Mouse (Mus musculus) bone marrow, adult 2 months (tissue): ENCODE data around the gene Mab21l3. TPM values are rescaled to one million over a fixed set of nuclear protein-coding genes. Genes with fewer than 3 reads are reported as not detected.

ENCODE experiments used
- H3K27ac ChIP-seq: fragments of 200-500 bp; 2 replicates; pipeline ENCODE4 v1.5.1; 2012; ENCODE audit warnings: low read depth, mild to moderate bottlenecking, control low read depth, inconsistent platforms, low read length; ENCODE audit not compliant: control insufficient read depth, poor library complexity, insufficient read depth
- H3K4me1 ChIP-seq: fragments of 200-500 bp; 2 replicates; pipeline ENCODE4 v1.6.1; 2011; ENCODE audit warnings: low read length; ENCODE audit not compliant: control insufficient read depth, insufficient read depth
- H3K4me3 ChIP-seq: fragments of 200-500 bp; replicated peaks from 2 replicates; pipeline ENCODE3; 2011; ENCODE audit warnings: mild to moderate bottlenecking, low read depth, low read length, control low read depth; ENCODE audit not compliant: control insufficient read depth
- CTCF ChIP-seq: fragments of 200-500 bp; IDR thresholded peaks from 2 replicates; pipeline ENCODE4 v1.5.1; 2011; ENCODE audit warnings: low read length, control low read depth; ENCODE audit not compliant: control insufficient read depth, insufficient read depth
- POLR2A ChIP-seq: fragments of 200-500 bp; IDR thresholded peaks from 2 replicates; pipeline ENCODE4 v1.6.1; 2011; ENCODE audit warnings: low read depth, mild to moderate bottlenecking, control low read depth, low read length, borderline replicate concordance; ENCODE audit not compliant: control insufficient read depth
- whole genome bisulfite sequencing: fragments of 180-500 bp; shearing (Covaris S2); methylation state at CpG from one replicate; pipeline ENCODE4 v1.1.7; 2018; 5-methylcytosine and 5-hydroxymethylcytosine counted together
- polyA plus RNA-seq: library from polyadenylated mRNA; stranded (reverse); fragments of >200 nt; gene quantifications from 2 replicates; pipeline ENCODE4 v1.2.4, GENCODE M21; 2011; ENCODE audit warnings: low replicate concordance; ENCODE audit not compliant: missing spikeins, insufficient read depth, insufficient read length

Mab21l3 gene
- polyA plus RNA-seq, 1 experiment = not detected

DNA sequence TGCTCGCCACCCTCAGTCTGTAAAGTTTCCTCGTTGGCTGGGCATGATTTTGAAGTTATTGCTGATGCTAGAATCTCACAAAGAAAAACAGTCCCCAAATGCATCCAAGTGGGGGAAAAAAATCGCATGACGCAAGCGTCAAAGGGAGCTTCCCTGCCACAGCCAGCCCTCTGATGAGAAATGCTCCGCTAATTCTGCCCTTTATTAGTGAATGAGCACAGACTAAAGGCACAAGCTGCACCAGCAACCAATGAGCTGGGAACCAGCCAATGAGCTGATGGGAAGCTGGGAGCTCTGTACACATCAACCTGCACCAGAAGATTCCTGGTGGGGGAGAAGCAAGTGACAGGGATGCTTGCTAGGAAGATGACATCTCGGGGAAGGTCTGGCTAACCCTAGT lies 11.0 kb upstream of the Mab21l3 start:
- H3K27ac ChIP-seq = no peak overlapping the region
- TF ChIP-seq POLR2A (no peak), CTCF (no peak)
- H3K4me3 ChIP-seq = no peak overlapping the region
- WGBS = 85% methylated on average over 7 of the region's 7 CpGs
- no peaks in the 10 kb centered on the region for H3K4me1 ChIP-seq

DNA sequence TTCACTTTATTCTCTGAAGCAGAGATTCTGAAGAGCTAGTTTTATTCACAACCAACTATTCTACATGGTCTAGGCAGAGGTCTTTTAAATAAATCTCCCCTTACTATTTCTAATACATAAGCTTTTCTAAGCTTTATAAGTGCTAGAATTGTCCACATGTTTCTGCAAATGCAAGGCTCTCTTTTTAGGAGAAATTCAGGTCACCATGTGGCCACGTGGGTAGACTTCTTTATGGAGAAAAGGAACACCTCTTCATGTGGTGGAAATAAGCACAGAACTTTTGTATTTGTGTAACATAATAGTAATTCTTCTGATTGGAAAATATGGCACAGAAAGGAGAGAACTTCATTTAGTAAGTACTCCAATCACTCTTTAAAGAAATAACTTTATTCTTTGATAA lies 5.3 kb upstream of the Mab21l3 start:
- Histone ChIP-seq H3K27ac (no peak overlapping the region), H3K4me3 (no peak overlapping the region), H3K4me1 (no peaks in the 10 kb centered on the region)
- WGBS = 71% methylated on average over 1 of the region's 1 CpGs
- TF ChIP-seq POLR2A (no peak), CTCF (no peak)

DNA sequence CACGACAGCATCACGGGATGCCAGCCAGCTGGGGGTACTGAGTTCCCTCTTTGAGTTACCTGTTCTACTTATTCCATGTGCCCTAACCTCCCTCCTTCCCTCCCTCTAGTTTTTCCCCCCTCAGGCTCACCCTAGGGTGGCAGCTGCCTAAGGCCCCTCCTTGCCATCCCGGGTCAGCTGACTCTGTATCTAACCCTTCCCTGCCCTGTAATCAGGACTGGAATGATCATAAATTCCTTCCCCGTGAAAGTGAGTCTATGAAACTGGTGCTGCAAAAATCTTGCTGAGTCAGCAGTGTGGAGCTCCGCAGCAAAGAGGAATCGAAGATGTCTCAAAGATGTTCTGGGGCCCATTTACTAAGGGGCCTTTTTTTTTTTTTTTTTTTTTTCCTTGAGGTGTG lies 2.6 kb upstream of the Mab21l3 start:
- Histone ChIP-seq H3K27ac (no peak overlapping the region), H3K4me1 (no peaks in the 10 kb centered on the region), H3K4me3 (no peak overlapping the region)
- 67% methylated on average over 6 of the region's 6 CpGs for whole genome bisulfite sequencing
- no peak for TF ChIP-seq POLR2A
- TF ChIP-seq CTCF = no peak

DNA sequence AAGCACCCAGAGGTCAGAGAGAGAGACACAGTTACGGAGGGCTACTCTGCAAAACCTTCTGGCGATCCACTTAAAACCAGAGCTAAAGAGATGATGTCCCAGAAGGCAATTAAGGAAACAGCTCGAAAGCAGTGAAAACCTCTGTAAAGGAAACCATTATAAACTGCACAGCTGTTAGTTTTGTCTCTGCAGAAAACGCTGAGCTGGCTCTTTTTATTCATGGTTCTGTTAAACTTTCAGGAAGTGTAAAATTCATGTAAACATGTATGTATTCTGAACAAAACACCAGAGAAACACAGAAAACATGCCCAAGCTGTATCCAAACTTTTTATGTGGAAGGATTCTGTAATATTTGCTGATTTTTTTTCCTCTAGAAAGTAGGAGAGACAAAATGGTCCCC lies 2.7 kb downstream of the Mab21l3 start:
- no peak for TF ChIP-seq POLR2A
- TF ChIP-seq CTCF = no peak
- 35% methylated on average over 4 of the region's 4 CpGs for WGBS
- Histone ChIP-seq H3K4me1 (no peaks in the 10 kb centered on the region), H3K4me3 (no peak overlapping the region), H3K27ac (no peak overlapping the region)

DNA sequence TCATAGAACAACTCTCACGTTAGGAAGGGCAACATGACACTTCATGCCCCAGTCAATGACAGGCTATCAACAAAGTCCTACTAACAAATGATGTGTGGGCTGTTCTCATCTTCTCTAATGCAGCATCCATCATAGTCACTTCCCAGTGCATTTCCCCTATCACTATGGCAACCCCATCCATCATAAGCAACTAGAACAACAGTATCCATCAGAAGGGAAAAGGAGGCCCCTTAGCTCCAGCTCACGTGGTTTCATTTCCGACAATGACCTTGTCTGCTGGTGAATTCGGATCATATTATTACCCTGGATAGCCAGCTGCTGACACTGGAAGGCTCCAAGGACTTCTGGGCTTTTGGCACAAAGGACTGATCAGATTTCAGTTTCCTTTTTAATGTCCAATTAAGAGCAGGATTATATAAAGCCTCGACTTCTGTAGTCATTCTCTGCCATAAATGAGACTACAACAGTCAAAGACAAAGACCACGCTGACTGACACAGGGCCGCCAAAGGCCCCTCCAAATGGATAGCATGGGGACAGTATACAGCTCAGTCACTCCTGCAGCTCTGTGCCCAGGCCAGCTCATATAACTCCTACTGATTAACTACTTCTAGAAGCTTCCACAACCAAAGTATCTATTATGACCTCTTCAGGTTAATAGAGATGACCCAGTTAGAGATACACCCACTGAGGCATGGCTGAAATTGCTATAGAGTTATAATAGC lies 6.2 kb downstream of the Mab21l3 start:
- Histone ChIP-seq H3K27ac (no peak overlapping the region), H3K4me1 (no peaks in the 10 kb centered on the region), H3K4me3 (no peak overlapping the region)
- 79% methylated on average over 7 of the region's 7 CpGs for whole genome bisulfite sequencing
- TF ChIP-seq POLR2A (no peak), CTCF (no peak)

DNA sequence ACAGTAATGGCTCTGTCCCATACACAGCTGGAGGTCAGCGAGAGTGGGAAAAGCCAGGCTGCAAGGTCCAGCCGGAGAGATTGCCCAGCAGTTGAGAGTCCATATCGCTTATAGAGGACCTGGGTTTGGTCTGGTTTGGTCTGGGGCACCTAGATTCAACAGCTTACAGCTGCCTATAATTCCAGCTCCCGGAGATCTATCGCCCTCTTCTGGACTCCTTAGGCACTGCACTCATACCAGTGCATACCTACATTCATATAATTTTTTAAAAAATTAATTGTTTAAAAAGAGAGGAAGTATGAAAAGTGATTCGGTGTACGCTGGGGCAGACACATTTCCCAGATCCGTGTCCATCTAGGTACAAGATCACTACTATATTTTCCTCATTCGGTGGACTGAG lies 9.4 kb downstream of the Mab21l3 start:
- WGBS = 86% methylated on average over 9 of the region's 9 CpGs
- TF ChIP-seq POLR2A = no peak

DNA sequence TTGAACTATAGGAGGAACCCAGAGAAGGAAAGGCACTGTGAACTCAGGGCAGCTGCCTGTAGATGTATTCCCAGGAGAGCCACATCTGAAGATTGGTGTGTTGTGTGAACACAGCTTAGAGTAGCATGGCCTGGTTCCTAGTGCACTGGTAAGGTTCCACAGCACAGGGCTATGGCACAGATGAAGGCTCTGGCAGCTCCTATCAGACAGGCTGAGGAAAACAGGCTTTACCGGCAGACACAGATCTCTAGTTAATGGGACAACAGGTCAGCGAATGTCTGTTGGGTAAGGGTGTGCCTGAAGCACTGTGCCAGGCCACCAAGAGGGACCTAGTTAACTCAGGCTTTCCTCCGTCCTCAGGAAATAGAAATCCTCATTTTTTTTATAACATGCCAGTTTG lies 11.8 kb downstream of the Mab21l3 start:
- Histone ChIP-seq H3K4me1 (no peaks in the 10 kb centered on the region), H3K27ac (no peak overlapping the region)
- 82% methylated on average over 3 of the region's 3 CpGs for WGBS

More for the DNA sequence above, 9.4 kb downstream of the Mab21l3 start:
- H3K27ac ChIP-seq = no peak overlapping the region
- no peak overlapping the region for H3K4me3 ChIP-seq
- no peaks in the 10 kb centered on the region for H3K4me1 ChIP-seq

DNA sequence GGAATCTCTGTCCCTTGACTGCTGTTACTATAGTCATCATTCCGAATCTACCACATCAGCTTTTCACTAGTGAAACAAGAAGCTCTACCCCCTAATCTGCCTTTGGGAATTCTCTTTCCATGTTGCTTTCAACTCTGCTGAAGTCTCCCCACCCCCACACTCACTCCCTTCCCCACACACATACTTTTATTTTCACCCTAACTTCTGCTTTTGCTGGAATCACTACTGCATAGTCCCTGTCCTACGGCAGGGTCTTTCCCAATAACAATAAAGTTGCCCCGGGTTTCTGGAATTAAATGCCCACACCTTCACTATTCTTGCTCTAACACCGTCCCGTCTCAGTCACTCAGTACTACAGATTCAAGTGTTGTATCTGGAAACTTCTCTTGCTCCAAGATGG lies 12.2 kb downstream of the Mab21l3 start:
- H3K4me3 ChIP-seq = no peak overlapping the region
- no peak overlapping the region for H3K27ac ChIP-seq
- WGBS = 63% methylated on average over 5 of the region's 5 CpGs
- TF ChIP-seq POLR2A (no peak), CTCF (no peak)
- no peaks in the 10 kb centered on the region for H3K4me1 ChIP-seq

More for the DNA sequence above, 11.8 kb downstream of the Mab21l3 start:
- H3K4me3 ChIP-seq = no peak overlapping the region
- TF ChIP-seq POLR2A = no peak
- no peak for TF ChIP-seq CTCF

DNA sequence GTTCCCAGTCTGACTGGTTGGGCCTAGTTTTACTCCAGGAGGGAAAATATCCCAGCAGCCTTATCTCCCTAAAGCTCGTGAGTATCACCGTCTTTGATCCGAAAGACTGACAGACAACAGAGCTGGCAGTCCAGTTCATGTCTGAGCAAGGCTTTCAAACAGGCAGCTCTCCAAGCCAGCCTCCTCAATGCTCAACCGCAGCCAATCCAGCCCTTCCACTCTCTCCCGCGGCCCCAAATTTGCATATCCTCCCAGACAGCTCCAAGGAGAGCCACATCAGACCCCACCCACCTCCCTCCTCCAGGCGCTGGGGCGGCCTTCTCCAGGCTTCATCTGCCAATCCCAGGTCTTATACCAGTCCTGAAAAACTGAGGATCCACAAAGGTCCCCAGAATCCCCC lies 12.7 kb downstream of the Mab21l3 start:
- H3K4me3 ChIP-seq = no peak overlapping the region
- no peaks in the 10 kb centered on the region for H3K4me1 ChIP-seq
- TF ChIP-seq POLR2A (no peak), CTCF (no peak)
- no peak overlapping the region for H3K27ac ChIP-seq
- WGBS = 31% methylated on average over 8 of the region's 8 CpGs
